28 mouse cellular contexts compared by ENCODE assay signal in the genomic region with DNA sequence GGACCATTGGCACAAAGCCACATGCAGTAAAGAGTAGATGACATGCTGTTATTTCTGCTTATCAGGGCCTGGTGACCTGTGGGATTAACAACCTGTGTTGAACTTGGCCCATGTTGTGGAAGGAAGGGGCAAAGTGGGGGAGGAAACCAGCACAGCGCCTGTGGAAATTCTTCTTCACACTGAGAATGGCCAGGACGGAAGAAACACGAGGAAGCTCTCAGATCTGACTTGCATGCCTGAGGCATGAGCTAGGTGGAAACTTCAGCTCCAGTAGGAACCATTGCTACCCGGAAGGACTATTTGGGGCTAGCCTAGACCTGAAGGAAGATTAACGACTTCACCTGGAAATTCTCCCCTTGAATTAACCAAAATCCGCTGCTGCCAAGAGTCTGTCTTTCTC.
DNase-seq lines count a peak whose midpoint lies in the region; ATAC-seq lines count a peak whose summit lies in the region.
"Had no signal": no experiment of that assay in that cellular context is flagged by ENCODE, and none has a peak within 500 bp of the region (broad histone marks: within the 10 kb centered on the region; RNA-seq: fewer than 3 reads in every experiment).

No protein-coding gene starts in this region.

- no peaks in the 10 kb centered on the region for H3K27me3 ChIP-seq in heart, embryonic 15.5 days
- no peaks in the 10 kb centered on the region for H3K27me3 ChIP-seq in limb, embryonic 13.5 days
- H3K27me3 ChIP-seq in limb, embryonic 10.5 days (ENCODE audit: low read depth, poor library complexity, severe bottlenecking): no peaks in the 10 kb centered on the region
- H3K27me3 ChIP-seq: embryonic facial prominence, embryonic 15.5 days; hindbrain, embryonic 15.5 days; kidney, embryonic 15.5 days; liver, embryonic 15.5 days; lung, embryonic 15.5 days; midbrain, embryonic 12.5 days; neural tube, embryonic 13.5 days; Patski had no signal

- no peaks in the 10 kb centered on the region for H3K9me3 ChIP-seq in heart, embryonic 15.5 days (replicated peaks)
- H3K9me3 ChIP-seq in limb, embryonic 13.5 days: no peaks in the 10 kb centered on the region
- no peaks in the 10 kb centered on the region for H3K9me3 ChIP-seq in limb, embryonic 10.5 days (replicated peaks)
- H3K9me3 ChIP-seq: embryonic facial prominence, embryonic 10.5 days; embryonic facial prominence, embryonic 15.5 days; hindbrain, embryonic 10.5 days; hindbrain, embryonic 15.5 days; kidney, embryonic 15.5 days; liver, embryonic 15.5 days; lung, embryonic 15.5 days; midbrain, embryonic 12.5 days; neural tube, embryonic 13.5 days had no signal

- H3K9ac ChIP-seq in heart, embryonic 15.5 days: no peak overlapping the region
- H3K9ac ChIP-seq in limb, embryonic 13.5 days: no peak overlapping the region
- H3K9ac ChIP-seq: embryonic facial prominence, embryonic 15.5 days; hindbrain, embryonic 15.5 days; kidney, embryonic 15.5 days; liver, embryonic 15.5 days; lung, embryonic 15.5 days; midbrain, embryonic 12.5 days; neural tube, embryonic 13.5 days had no signal

- H3K4me1 ChIP-seq in heart, embryonic 15.5 days (replicated peaks): no peaks in the 10 kb centered on the region
- H3K4me1 ChIP-seq in limb, embryonic 13.5 days: peaks cover 13% of the 10 kb centered on the region
- 0 out of 2 replicates have a peak, but pooled peaks cover 3% of the 10 kb centered on the region for H3K4me1 ChIP-seq in limb, embryonic 10.5 days
- H3K4me1 ChIP-seq: liver, embryonic 15.5 days; lung, embryonic 15.5 days had no signal

- H3K4me2 ChIP-seq in heart, embryonic 15.5 days: no peak overlapping the region
- no peak overlapping the region for H3K4me2 ChIP-seq in limb, embryonic 13.5 days (replicated peaks)
- H3K4me2 ChIP-seq: embryonic facial prominence, embryonic 15.5 days; hindbrain, embryonic 15.5 days; kidney, embryonic 15.5 days; liver, embryonic 15.5 days; lung, embryonic 15.5 days; midbrain, embryonic 12.5 days; neural tube, embryonic 13.5 days had no signal

- no peaks in the 10 kb centered on the region for H3K36me3 ChIP-seq in heart, embryonic 15.5 days
- H3K36me3 ChIP-seq in limb, embryonic 13.5 days: no peaks in the 10 kb centered on the region
- H3K36me3 ChIP-seq in limb, embryonic 10.5 days: no peaks in the 10 kb centered on the region
- H3K36me3 ChIP-seq: embryonic facial prominence, embryonic 10.5 days; embryonic facial prominence, embryonic 15.5 days; hindbrain, embryonic 10.5 days; hindbrain, embryonic 15.5 days; kidney, embryonic 15.5 days; liver, embryonic 15.5 days; lung, embryonic 15.5 days; midbrain, embryonic 12.5 days; neural tube, embryonic 13.5 days had no signal

- peak; percentile 66; the same call in 1 of the 2 replicates for ATAC-seq in heart, embryonic 15.5 days (replicated peaks; ENCODE audit: insufficient number of reproducible peaks, insufficient read depth, low FRiP score, low read depth)
- 0 out of 2 replicates have a peak, but pooled peaks have one; percentile 15 for ATAC-seq in limb, embryonic 13.5 days (ENCODE audit: low FRiP score, low read depth)
- ATAC-seq: forebrain, embryonic 16.5 days; inflammation-experienced regulatory T-cells, adult 6 months; Patski had no signal

- WGBS in heart, embryonic 15.5 days: 35% methylated on average over 6 of the region's 6 CpGs
- 57% methylated on average over 6 of the region's 6 CpGs for WGBS in limb, embryonic 13.5 days
- 81% methylated on average over 6 of the region's 6 CpGs for WGBS in limb, embryonic 10.5 days

- DNase-seq in heart, adult 11 months: peak; percentile 93
- DNase-seq in heart, adult 18-20 months: no peak
- no peak for DNase-seq in heart, postnatal 14 days
- DNase-seq in limb, embryonic 10.5 days (ENCODE audit: low spot score): no peak
- no peak for DNase-seq in thymus, adult 18-20 months
- DNase-seq: adrenal gland, postnatal 10 days; cerebellum, adult 8-10 months; cerebellum, postnatal 25 days; kidney, adult 11 months; kidney, postnatal 36 days; thymus, adult 2 months; thymus, postnatal 36 days had no signal

- intact Hi-C loops in heart, postnatal 14 days (cut with DNase I): no loop called here

- H3K27ac ChIP-seq in heart, embryonic 15.5 days: no peak overlapping the region
- H3K27ac ChIP-seq in limb, embryonic 13.5 days: no peak overlapping the region
- no peak overlapping the region for H3K27ac ChIP-seq in limb, embryonic 10.5 days
- H3K27ac ChIP-seq: embryonic facial prominence, embryonic 10.5 days; embryonic facial prominence, embryonic 15.5 days; hindbrain, embryonic 15.5 days; kidney, embryonic 15.5 days; layer of hippocampus, adult 2 months; liver, embryonic 15.5 days; lung, embryonic 15.5 days; neural tube, embryonic 13.5 days; stomach, postnatal 0 days had no signal

- no peak overlapping the region for H3K4me3 ChIP-seq in heart, embryonic 15.5 days
- H3K4me3 ChIP-seq in limb, embryonic 13.5 days: no peak overlapping the region
- no peak overlapping the region for H3K4me3 ChIP-seq in limb, embryonic 10.5 days
- H3K4me3 ChIP-seq: embryonic facial prominence, embryonic 10.5 days; embryonic facial prominence, embryonic 15.5 days; hindbrain, embryonic 10.5 days; hindbrain, embryonic 15.5 days; kidney, embryonic 15.5 days; layer of hippocampus, adult 2 months; liver, embryonic 15.5 days; lung, embryonic 15.5 days; midbrain, embryonic 12.5 days; neural tube, embryonic 13.5 days had no signal
